Mouse (Mus musculus) gonadal fat pad, adult 2 months (tissue): ENCODE measurements around the gene Rnf169. TPM values are rescaled to one million over a fixed set of nuclear protein-coding genes. Genes with fewer than 3 reads are reported as not detected.

Experiments used
- DNase-seq: peaks from one replicate; pipeline ENCODE4 v3.0.0-alpha.2; 2012; ENCODE audit warnings: low read depth
- polyA plus RNA-seq: library from polyadenylated mRNA; depleted of rRNA; stranded (reverse); fragments of >200 nt; gene quantifications from 2 replicates; pipeline ENCODE4 v1.2.3, GENCODE M21; 2012; rRNA removed

Gene Rnf169
- polyA plus RNA-seq, result 3.6 and 4.8 TPM in 2 replicates

DNA sequence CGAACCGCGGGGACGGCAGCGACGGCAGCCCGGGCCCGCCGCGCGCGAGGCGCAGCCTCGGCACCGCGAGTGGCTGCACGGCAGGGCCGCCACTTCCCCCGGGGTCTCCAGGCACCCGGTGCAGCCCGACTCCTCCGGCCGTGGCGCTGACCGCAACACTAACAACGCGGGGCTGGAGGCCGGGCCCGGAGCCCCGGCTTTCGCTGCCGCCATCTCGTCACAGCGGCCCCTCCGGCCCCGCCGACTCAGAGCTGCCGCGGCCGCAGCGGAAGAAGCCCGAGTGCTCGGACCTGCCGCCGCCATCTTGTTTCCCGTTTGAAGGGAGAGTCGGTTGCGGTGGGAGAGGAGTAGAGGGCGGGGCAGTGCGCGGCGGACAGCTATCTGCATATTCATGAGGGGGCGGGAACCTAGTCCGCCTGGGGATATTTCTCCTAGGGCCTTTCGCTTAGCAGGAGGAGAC, at the start of gene Rnf169:
Gene Rnf169, minus strand, starts transcription at position 317 of the 460 bp plus-strand sequence.
- no peak for DNase-seq

DNA sequence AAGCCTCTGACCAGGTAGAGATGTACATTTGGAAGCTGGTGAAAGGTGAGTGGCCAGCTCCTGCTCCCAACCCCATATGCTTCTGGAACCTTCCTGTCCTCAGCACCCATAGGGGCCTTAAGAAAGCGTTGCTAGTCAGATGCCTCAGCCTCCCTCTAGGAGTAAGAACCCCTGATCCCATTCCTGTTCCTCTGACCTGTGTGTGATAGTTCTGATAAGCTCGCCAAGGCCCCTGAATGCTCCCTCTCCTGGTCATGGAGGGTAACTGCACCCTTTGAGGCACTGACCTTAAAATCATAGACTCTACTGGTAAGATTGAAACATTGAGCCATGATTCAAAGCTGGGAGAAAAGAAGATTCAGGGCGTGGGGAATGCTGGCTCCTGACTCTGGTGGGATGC, 49.1 kb upstream of the Rnf169 start:
- no peak for DNase-seq

DNA sequence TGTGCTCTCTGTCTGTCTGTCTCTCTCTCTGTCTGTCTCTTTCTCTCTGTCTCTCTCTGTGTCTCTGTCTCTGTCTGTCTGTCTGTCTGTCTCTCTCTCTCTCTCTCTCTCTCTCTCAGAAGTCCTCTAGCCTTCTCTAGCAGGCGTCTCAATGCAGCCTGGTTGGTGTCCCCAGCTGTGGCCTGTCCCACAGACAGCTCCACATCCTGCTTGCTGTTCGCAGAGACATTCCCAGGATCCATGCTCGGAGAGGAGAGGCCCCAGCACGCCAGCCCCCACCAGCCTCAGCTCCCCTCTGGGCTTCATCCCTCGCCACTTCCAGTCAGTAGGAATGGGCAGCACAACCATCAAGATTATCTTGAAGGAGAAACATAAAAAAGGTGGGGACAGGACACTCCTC, 47.1 kb upstream of the Rnf169 start:
- DNase-seq, result no peak

DNA sequence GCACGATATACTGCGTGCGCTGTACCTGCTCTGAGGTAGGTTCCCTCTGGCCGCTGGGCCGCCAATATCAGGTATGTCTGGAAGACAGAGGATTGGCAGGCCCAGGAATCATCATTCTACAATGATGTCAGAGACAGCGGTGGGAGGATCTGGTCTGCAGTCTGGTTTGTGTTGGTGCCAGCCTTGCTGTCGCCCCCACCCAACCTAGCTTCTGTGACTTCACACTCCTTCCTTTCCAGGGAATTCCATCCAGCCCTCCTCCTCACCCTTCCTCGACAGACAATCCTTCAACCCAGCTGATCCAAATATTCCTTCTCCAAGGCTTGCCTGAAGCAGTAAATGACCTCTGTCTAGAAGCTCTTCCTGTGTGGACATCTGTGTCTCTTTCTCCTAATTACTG, 36.8 kb upstream of the Rnf169 start:
- no peak for DNase-seq

GRCm38 (mm10) chr7:100014123-100014600, 33.9 kb upstream of the Rnf169 start:
- peak; percentile 26 for DNase-seq

- DNase-seq, result no peak
Measured at GRCm38 (mm10) chr7:100012515-100012914, 32.3 kb upstream of the Rnf169 start.

DNA sequence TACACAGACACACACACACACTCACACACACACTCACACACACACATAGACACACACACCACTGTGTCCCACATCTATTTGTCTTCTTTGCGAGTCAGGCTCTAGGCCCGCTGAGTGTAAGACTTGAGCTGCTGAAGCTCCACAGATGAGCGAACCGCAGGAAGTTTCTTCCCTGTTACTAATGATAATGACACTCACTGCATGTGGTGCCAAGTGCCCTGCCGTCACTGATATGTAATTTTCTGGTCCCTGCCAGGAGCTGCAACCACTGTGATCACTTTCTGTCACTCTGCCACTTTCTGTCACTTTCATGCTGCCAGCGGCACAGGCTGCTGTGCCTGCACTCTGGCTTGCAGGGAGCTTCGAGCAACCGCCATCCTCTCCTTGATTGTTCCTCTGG, 31.8 kb upstream of the Rnf169 start:
- no peak for DNase-seq

DNA sequence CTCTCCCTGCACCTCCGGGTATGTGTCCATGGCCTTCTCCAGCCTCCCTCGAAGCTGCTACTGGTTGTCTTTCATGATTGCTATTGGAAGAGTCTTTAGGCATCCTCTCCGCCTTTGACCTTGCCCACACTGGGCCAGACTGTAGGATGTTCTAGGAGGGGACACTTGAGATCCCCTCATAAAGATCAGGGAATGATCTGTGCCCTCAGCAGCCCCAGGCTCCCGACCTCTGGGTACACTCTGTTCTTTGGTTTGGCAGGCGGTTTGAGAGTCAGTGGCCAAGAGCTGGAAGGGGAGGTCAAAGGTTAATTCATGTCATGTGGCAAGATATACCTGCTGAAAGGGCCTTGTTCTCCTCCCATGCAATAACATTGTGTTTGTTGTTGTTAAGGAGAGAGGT, 30.5 kb upstream of the Rnf169 start:
- DNase-seq, result peak; percentile 40

- no peak for DNase-seq
Measured at GRCm38 (mm10) chr7:100009640-100010039, 29.4 kb upstream of the Rnf169 start.

DNA sequence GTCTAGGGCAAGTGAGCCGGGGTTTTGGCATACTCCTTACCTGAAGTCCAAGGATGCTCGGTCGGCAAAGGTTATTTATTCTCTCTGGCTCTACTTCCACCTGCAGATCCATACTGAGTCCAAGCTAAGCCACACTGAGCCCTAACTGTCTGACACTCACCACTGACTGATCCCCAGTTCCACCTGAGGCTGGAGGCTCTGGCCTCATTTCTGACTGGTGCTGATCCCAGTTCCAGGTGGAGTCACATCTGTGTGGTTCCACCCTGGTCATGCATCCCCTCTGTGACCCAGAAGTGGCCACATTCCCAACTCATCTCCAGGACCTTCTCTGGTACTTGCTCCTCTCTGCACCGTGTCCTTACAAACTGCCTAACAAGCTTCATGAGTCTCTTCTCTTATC, 28.5 kb upstream of the Rnf169 start:
- no peak for DNase-seq

DNA sequence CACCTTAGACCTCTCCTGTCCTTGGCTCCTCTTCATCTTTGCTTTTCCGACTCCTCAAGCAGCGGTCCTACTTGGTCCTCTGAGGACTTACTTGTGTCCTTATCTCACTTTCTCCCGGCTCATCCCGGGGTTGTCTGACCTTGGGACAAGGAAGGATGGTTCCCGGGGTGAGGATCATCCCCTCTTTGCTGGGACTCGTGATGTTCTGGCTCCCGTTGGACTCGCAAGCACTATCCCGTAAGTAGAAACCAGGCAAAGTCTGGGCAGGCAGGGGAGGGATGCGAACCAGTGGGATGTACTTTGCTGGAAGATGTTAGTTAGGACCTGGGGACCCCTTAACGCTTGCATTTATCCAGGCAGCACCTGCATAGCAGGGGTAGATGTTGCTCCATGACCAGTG, 26.2 kb upstream of the Rnf169 start:
- DNase-seq, result no peak

DNA sequence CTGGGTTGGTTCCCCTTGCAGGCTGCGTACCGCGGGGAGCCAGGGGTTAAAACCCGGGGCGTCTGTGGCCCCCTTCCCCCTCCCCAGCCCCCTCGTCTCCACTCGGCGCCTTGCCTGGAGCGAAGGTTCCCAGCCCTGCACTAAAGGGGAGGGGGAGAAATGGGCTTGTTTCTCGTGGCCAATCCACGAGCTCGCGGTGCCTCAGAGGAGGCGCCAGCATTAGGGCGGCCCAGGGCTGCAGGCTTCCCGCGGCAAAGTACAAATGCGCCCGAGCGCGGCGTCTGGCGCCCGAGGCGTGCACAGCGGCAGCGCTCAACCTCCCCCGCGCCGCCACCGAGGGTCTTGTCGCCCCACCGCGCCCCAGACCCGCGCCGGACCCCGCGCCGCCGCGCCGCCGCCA, 25.5 kb upstream of the Rnf169 start, which contains the start of gene Chrdl2:
Gene Chrdl2, plus strand, starts transcription at position 383 of the 400 bp plus-strand sequence.
- no peak for DNase-seq

DNA sequence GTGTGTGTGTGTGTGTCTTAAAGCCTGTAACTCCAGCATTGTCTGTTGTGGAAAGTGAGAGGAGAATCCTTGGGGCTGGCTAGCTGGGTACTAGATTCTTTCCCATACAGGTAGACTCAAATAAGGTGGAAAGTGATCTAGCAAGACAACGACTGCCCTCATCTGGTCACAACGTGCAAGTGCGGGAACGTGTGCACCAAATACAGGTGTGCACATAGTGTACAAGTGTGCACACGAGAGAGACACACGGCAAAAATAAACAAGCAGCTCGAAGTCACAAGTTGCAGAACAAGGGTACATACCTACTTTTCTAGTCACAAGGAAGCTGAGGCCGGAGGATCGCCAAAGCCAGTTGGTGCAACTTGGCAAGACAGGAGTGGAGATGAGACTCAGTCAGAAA, 23.5 kb upstream of the Rnf169 start:
- DNase-seq, result no peak

- DNase-seq, result no peak
Measured at GRCm38 (mm10) chr7:99998668-99999067, 18.4 kb upstream of the Rnf169 start.

GRCm38 (mm10) chr7:99995186-99995585, 14.9 kb upstream of the Rnf169 start:
- DNase-seq, result no peak

DNA sequence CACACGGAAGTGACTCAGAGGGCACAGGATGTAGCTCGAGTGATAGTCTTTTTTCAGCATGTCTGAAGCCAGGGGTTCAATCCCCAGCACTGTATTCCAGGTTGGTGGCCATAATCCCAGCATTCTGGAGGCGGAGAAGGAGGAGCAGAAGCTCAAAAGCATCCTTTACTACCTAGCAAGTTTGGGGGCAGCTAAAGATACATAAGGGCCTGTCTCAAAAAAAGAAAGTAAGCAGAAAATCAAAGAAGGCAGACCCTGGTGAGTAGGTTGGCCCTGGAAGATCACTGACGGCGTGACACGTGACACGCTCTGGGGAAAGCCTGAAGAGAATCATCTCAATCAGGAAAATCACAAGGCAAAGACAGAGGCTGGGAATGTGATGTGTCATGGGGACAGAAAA, 12.9 kb upstream of the Rnf169 start:
- DNase-seq, result no peak

DNA sequence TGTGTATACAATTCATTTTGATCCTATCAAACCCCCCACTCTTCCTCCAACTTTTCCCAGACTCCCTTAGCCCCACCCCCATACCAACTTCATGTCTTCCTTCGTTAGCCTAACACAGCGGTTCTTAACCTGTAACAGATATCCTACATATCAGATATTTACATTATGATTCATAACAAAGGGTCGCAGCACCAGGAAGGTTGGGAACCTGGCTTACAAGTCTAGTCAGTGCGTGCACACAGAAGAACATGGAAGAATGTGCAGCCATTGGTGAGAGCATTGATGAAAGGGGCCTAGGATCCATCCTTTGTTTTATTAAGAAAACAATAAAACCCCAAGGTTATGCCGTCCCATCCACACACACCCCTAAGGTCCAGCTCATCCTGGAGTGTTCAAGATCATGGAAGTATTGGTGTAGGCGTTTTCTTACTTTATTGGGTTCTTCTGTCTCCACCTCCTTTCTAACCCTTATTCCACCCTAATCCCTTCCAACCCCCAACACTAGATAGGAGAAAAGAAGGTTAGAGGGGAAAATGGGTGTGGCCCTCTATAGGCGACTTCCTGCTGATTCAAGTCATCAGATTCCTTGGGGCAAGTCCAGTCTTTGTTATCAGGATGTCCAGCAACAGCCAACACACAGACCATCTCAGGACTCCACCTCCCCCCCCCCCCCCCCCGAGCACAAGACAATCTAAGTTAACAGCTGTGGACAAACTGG, 10.9 kb upstream of the Rnf169 start:
- no peak for DNase-seq

DNA sequence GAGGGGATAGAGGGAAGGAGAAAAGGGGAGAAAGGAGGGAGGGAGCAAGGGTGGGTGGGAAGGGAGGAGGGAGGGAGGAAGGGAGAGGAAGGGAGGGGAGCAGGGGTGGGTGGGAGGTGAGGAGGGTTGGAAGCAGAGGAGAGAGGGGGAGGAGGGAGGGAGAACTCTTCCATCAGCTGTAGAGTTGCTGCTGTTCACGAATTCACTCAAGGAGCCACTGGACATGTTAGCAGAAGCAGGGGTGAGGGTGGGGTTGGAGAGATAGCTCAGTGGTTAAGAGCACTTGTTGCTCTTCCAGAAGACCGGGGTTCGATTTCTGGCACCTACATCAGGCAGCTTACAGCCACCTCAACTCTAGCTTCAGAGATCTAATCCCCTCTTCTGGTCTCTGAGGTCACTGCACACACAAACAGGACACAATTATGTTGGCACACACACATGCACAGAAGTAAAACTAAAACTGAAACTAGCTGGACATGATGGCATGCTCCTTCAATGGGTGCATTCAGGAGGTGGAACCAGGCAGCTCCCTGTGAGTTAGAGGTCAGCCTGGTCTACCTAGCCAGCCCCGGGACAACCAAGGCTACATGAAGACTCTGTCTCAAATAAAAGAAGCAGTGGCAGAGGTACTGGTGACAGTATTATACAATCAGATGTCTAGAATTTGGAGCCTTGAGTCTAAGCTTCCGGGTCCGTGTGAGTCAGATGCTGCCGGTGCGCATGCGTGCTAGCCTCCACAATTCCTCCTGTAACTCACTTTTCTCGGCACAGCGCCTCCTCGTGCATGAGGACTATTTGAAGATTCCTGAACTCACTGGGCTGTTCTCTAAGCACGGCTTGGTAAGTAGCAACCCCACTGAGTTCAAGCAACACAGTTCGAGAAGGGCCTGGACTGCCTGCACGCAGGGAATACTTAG, 9.9 kb upstream of the Rnf169 start:
- DNase-seq, result no peak

GRCm38 (mm10) chr7:99988725-99989124, 8.5 kb upstream of the Rnf169 start:
- no peak for DNase-seq

GRCm38 (mm10) chr7:99982256-99983242, 2.3 kb upstream of the Rnf169 start:
- DNase-seq, result no peak

DNA sequence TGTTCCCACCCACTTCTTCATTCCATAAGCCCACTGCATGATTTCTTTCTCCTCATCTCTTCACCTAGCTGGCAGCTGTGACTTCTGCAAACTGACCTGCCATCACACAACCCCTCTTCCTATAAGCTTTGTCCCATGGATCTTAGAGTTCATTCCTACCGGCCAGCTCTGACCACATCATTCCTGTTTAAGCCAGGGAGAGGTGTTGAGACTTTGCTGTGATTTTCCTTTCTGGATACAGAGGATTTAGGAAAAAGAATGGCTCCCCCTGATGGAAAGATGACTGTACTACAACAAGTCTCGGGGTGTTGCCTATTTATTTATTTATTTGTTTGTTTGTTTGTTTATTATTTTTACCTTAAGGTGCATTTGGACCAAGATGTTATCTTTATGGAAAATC, 1.1 kb upstream of the Rnf169 start:
- no peak for DNase-seq
